Mouse (Mus musculus) spleen, postnatal 10 days (tissue): ENCODE results near the gene Ampd1.

Experiments
- DNase-seq, 2 experiments: peaks; one replicate each; pipeline ENCODE4 v3.0.0; 2021 to 2022; ENCODE audit warnings: low spot score in 2 of 2

The Ampd1 gene

DNA sequence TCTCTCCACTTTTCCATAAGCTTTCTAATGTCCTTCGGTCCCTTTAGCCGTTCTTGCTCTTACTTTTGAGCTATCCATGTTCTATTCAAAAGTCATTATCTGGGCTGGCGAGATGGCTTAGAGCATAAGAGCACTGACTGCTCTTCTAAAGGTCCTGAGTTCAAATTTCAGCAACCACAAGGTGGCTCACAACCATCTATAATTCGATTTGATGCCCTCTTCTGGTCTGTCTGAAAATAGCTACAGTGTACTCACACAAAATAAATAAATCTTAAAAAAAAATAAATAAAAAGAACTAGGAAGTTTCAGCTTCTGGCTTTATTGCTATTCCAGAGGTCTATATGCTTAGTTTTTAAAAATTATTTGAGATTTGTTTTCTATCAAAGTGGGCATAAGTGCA, 74.0 kb downstream of the Ampd1 start:
- DNase-seq = no peak

DNA sequence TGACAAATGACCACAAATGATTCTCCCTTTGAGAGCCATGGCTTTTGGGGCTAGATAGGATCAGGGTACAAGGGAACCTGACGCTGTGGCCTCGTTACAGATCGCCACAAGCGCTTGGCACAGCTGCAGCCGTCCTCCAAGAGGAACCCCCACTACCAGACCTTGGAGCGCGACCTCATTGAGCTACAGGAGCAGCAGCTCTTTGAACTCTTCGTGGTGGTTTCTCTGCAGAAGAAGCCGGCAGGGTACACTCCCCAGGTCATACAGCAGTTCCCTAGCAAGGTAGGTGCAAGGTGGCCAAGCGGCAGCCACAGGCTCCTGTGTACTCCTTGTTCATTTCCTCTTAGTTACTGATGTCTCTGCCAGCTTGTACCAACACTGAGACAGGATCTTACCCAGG, 75.1 kb downstream of the Ampd1 start:
- no peak for DNase-seq
